ENCODE assay signal across 33 mouse cellular contexts in genomic region chr14:55273023-55273422, GRCm38 (mm10). TPM values are rescaled to one million over a fixed set of nuclear protein-coding genes. Genes with fewer than 3 reads are reported as not detected.
A peak's percentile ranks its signal among the peaks of the same experiment; 100 is the strongest.
DNase-seq lines count a peak whose midpoint lies in the region; ATAC-seq and TF ChIP-seq lines count a peak whose summit lies in the region.
"Had no signal": no experiment of that assay in that cellular context is flagged by ENCODE, and none has a peak within 500 bp of the region (broad histone marks: within the 10 kb centered on the region; RNA-seq: fewer than 3 reads in every experiment).

No protein-coding gene starts in this region.

- H3K4me3 ChIP-seq in liver, postnatal 0 days (ENCODE audit: low read depth, low read length): no peak overlapping the region
- no peak overlapping the region for H3K4me3 ChIP-seq in liver, embryonic 12.5 days
- no peak overlapping the region for H3K4me3 ChIP-seq in liver, embryonic 15.5 days (replicated peaks)
- H3K4me3 ChIP-seq: embryonic facial prominence, embryonic 10.5 days; embryonic facial prominence, embryonic 13.5 days; erythroblast, embryonic 14.5 days; forebrain, embryonic 13.5 days; heart, embryonic 13.5 days; hindbrain, embryonic 13.5 days had no signal

- no peaks in the 10 kb centered on the region for H3K4me1 ChIP-seq in liver, postnatal 0 days (ENCODE audit: insufficient read depth)
- peaks cover 13% of the 10 kb centered on the region for H3K4me1 ChIP-seq in liver, embryonic 12.5 days
- no peaks in the 10 kb centered on the region for H3K4me1 ChIP-seq in liver, embryonic 15.5 days (replicated peaks)
- H3K4me1 ChIP-seq: embryonic facial prominence, embryonic 10.5 days; embryonic facial prominence, embryonic 13.5 days; forebrain, embryonic 13.5 days; hindbrain, embryonic 13.5 days had no signal

- peak; percentile 25 for DNase-seq in liver
- DNase-seq in liver, postnatal 0 days: no peak
- DNase-seq in layer of hippocampus, postnatal 36 days: no peak
- DNase-seq in left cerebral cortex, postnatal 10 days (ENCODE audit: extremely low spot score in 1 of 2, low spot score in 2 of 2): no peak
- no peak for DNase-seq in frontal cortex, postnatal 25 days (ENCODE audit: low spot score in 2 of 2)
- DNase-seq: adrenal gland, adult 2 months; adrenal gland, postnatal 14 days; cerebellum, adult 11 months; cerebellum, adult 2 months; cerebellum, adult 9-11 months; cerebellum, postnatal 25 days; embryo, embryonic 11 days; gastrocnemius, postnatal 25 days; heart, adult 18-20 months; heart, postnatal 14 days had no signal

- no peak overlapping the region for H3K4me2 ChIP-seq in liver, postnatal 0 days (ENCODE audit: low read depth, low read length)
- H3K4me2 ChIP-seq in liver, embryonic 12.5 days: no peak overlapping the region
- no peak overlapping the region for H3K4me2 ChIP-seq in liver, embryonic 15.5 days
- H3K4me2 ChIP-seq: embryonic facial prominence, embryonic 13.5 days; forebrain, embryonic 13.5 days; heart, embryonic 13.5 days; hindbrain, embryonic 13.5 days had no signal

- H3K27me3 ChIP-seq in liver, postnatal 0 days (ENCODE audit: insufficient read depth, low read length): no peaks in the 10 kb centered on the region
- H3K27me3 ChIP-seq in liver, embryonic 12.5 days (replicated peaks): no peaks in the 10 kb centered on the region
- H3K27me3 ChIP-seq in liver, embryonic 15.5 days: 0 out of 2 replicates have a peak, but pooled peaks cover 4% of the 10 kb centered on the region
- H3K27me3 ChIP-seq: embryonic facial prominence, embryonic 13.5 days; forebrain, embryonic 13.5 days; heart, embryonic 13.5 days; hindbrain, embryonic 13.5 days had no signal

- no peak for ATAC-seq in liver, postnatal 0 days
- ATAC-seq in liver, embryonic 12.5 days: peak; percentile 71
- ATAC-seq in liver, embryonic 15.5 days (ENCODE audit: insufficient read depth): peak; percentile 42; the same call in 1 of the 2 replicates
- peak; percentile 85 for ATAC-seq in megakaryocyte-erythroid progenitor cell, adult 5-6 weeks (replicated peaks; ENCODE audit: low FRiP score, low TSS enrichment, poor library complexity, severe bottlenecking)
- ATAC-seq: CD4-positive, CD25-positive, alpha-beta regulatory T cell, adult 4 months; forebrain, embryonic 13.5 days; forebrain, embryonic 16.5 days; hindbrain, embryonic 16.5 days had no signal

- no peaks in the 10 kb centered on the region for H3K9me3 ChIP-seq in liver, postnatal 0 days (ENCODE audit: low read length)
- H3K9me3 ChIP-seq in liver, embryonic 12.5 days (replicated peaks): no peaks in the 10 kb centered on the region
- no peaks in the 10 kb centered on the region for H3K9me3 ChIP-seq in liver, embryonic 15.5 days (replicated peaks)
- H3K9me3 ChIP-seq: embryonic facial prominence, embryonic 10.5 days; embryonic facial prominence, embryonic 13.5 days; forebrain, embryonic 13.5 days; heart, embryonic 13.5 days; hindbrain, embryonic 13.5 days had no signal

- intact Hi-C loops in left cerebral cortex, postnatal 10 days (cut with DNase I): loop anchor here (5.0 kb wide), 2 partner anchors 164 to 219 kb away; partner anchors contain the start of gene Carmil3

- TF ChIP-seq EP300 in liver, postnatal 0 days (IDR thresholded peaks at IDR 0.05; ENCODE audit: low read depth): no peak

- no peak overlapping the region for H3K9ac ChIP-seq in liver, postnatal 0 days (replicated peaks)
- H3K9ac ChIP-seq in liver, embryonic 12.5 days: no peak overlapping the region
- no peak overlapping the region for H3K9ac ChIP-seq in liver, embryonic 15.5 days
- H3K9ac ChIP-seq: embryonic facial prominence, embryonic 13.5 days; forebrain, embryonic 13.5 days; heart, embryonic 13.5 days; hindbrain, embryonic 13.5 days had no signal

- H3K36me3 ChIP-seq in liver, postnatal 0 days (replicated peaks; ENCODE audit: insufficient read depth, low read length): no peaks in the 10 kb centered on the region
- no peaks in the 10 kb centered on the region for H3K36me3 ChIP-seq in liver, embryonic 12.5 days
- H3K36me3 ChIP-seq in liver, embryonic 15.5 days (replicated peaks): no peaks in the 10 kb centered on the region
- H3K36me3 ChIP-seq: embryonic facial prominence, embryonic 10.5 days; embryonic facial prominence, embryonic 13.5 days; heart, embryonic 13.5 days; hindbrain, embryonic 13.5 days had no signal

- TF ChIP-seq CTCF in liver, postnatal 0 days (IDR thresholded peaks at IDR 0.05; ENCODE audit: low read depth): no peak

- no peak overlapping the region for H3K27ac ChIP-seq in liver, postnatal 0 days (ENCODE audit: low read depth)
- no peak overlapping the region for H3K27ac ChIP-seq in liver, embryonic 12.5 days
- H3K27ac ChIP-seq in liver, embryonic 15.5 days (replicated peaks): no peak overlapping the region
- H3K27ac ChIP-seq: embryonic facial prominence, embryonic 10.5 days; embryonic facial prominence, embryonic 13.5 days; forebrain, embryonic 13.5 days; heart, embryonic 13.5 days; hindbrain, embryonic 13.5 days had no signal

- 44% methylated on average over 4 of the region's 4 CpGs for WGBS in liver, postnatal 0 days (ENCODE audit: insufficient replicate concordance)
- WGBS in liver, embryonic 12.5 days (ENCODE audit: insufficient replicate concordance): 40% methylated on average over 4 of the region's 4 CpGs
- 27% methylated on average over 4 of the region's 4 CpGs for WGBS in liver, embryonic 15.5 days (ENCODE audit: insufficient replicate concordance)

RNA-seq across cellular contexts. Expression of gene Dhrs2, which starts 51.2 kb away (rescaled TPM):
- not detected in 2 replicates for polyA plus RNA-seq in liver, postnatal 0 days (2015; fragmentation: Nextera tagmentation; extraction: Ambion mirVana)
- not detected in 2 replicates for polyA plus RNA-seq in liver, embryonic 12.5 days (2016; fragmentation: Nextera tagmentation; extraction: Ambion mirVana)
- not detected in 2 replicates for polyA plus RNA-seq in liver, embryonic 15.5 days (2015; fragmentation: Nextera tagmentation; extraction: Ambion mirVana)
- not detected in 2 replicates for total RNA-seq in megakaryocyte-erythroid progenitor cell, adult 5-6 weeks (2014; fragmentation: Nextera tagmentation)
- total RNA-seq in megakaryocyte-erythroid progenitor cell, adult 5-6 weeks (2017): not detected in 2 replicates
- not detected for total RNA-seq in layer of hippocampus, postnatal 36 days (2021)
- not detected for total RNA-seq in left cerebral cortex, postnatal 10 days (2021)
- total RNA-seq: adrenal gland, adult 2 months; adrenal gland, postnatal 14 days; adrenal gland, postnatal 4 days; gastrocnemius, adult 8-10 months; gastrocnemius, postnatal 25 days; heart, adult 18-20 months; heart, postnatal 14 days; MEL had no signal
- polyA plus RNA-seq: adrenal gland, adult 2 months; C2C12; CD4-positive, CD25-positive, alpha-beta regulatory T cell, adult 4 months; embryonic facial prominence, embryonic 10.5 days; erythroblast, embryonic 14.5 days; forebrain, embryonic 13.5 days; forebrain, embryonic 16.5 days; gonadal fat pad, adult 2 months; heart, embryonic 13.5 days; heart, embryonic 16.5 days had no signal
